Mouse (Mus musculus): Measurements from ENCODE around the gene Prr12.
"Not testable (repeated sequence)": the region's sequence is repeated elsewhere in the genome, so short reads cannot be mapped to it uniquely, and the experiment has no call there.

DNA sequence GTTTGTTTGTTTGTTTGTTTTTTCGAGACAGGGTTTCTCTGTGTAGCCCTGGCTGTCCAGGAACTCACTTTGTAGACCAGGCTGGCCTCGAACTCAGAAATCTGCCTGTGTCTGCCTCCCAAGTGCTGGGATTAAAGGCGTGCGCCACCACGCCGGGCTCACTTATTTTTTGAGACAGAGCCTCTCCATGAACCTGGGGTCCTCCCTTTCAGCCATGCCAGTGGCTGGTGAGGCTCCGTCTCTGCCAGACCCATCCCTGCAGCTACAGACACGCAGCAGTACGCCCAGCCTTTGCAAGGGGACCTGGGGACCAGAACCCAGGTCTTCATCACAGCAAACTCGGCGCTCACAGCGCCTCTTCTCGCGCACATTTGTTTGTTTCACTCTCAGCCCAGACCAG, 43.3 kb upstream of the Prr12 start:
- TF ChIP-seq CTCF, POLR2A (IDR thresholded peaks at IDR 0.05; ENCODE audit: extremely low read depth, insufficient read depth, low read length): not testable (repeated sequence)

All from cortical plate, adult 2 months (tissue).